Mouse (Mus musculus): ENCODE results near the gene Slit3. TPM values are rescaled to one million over a fixed set of nuclear protein-coding genes. Genes with fewer than 3 reads are reported as not detected.

The Slit3 gene
- polyA plus RNA-seq, 1 experiment from 2014 or later, result 54.1 TPM

- Histone ChIP-seq H3K4me3 (no peak overlapping the region), H3K27ac (no peak overlapping the region), H3K36me3 (no peaks in the 10 kb centered on the region), H3K27me3 (ENCODE audit: insufficient read depth, poor library complexity, severe bottlenecking) (peaks cover 72% of the 10 kb centered on the region), H3K4me1 (replicated peaks) (peaks cover 33% of the 10 kb centered on the region), H3K9me3 (no peaks in the 10 kb centered on the region)
- no peak for DNase-seq (ENCODE audit: low spot score)
- WGBS, result 91% methylated on average over 3 of the region's 3 CpGs
These were observed 210.5 kb downstream of the Slit3 start for GRCm38 (mm10) chr11:35331476-35331875.

GRCm38 (mm10) chr11:35336558-35336957, 215.5 kb downstream of the Slit3 start:
- no peaks in the 10 kb centered on the region for H3K9me3 ChIP-seq
- H3K27ac ChIP-seq, result no peak overlapping the region
- WGBS, result 85% methylated on average over 8 of the region's 8 CpGs
- DNase-seq (ENCODE audit: low spot score), result no peak
- H3K27me3 ChIP-seq (ENCODE audit: insufficient read depth, poor library complexity, severe bottlenecking), result peaks cover 30% of the 10 kb centered on the region
- H3K4me1 ChIP-seq (replicated peaks), result peaks cover 7% of the 10 kb centered on the region; the same call in 1 of the 2 replicates
- H3K4me3 ChIP-seq, result no peak overlapping the region
- no peaks in the 10 kb centered on the region for H3K36me3 ChIP-seq

GRCm38 (mm10) chr11:35337493-35337892, 216.5 kb downstream of the Slit3 start:
- Histone ChIP-seq H3K4me1 (replicated peaks) (peaks cover 7% of the 10 kb centered on the region; the same call in 1 of the 2 replicates), H3K36me3 (no peaks in the 10 kb centered on the region), H3K9me3 (no peaks in the 10 kb centered on the region), H3K4me3 (no peak overlapping the region), H3K27ac (no peak overlapping the region), H3K27me3 (ENCODE audit: insufficient read depth, poor library complexity, severe bottlenecking) (peaks cover 21% of the 10 kb centered on the region; the same call in 1 of the 2 replicates)
- WGBS, result 86% methylated on average over 8 of the region's 8 CpGs
- DNase-seq (ENCODE audit: low spot score), result no peak

DNA sequence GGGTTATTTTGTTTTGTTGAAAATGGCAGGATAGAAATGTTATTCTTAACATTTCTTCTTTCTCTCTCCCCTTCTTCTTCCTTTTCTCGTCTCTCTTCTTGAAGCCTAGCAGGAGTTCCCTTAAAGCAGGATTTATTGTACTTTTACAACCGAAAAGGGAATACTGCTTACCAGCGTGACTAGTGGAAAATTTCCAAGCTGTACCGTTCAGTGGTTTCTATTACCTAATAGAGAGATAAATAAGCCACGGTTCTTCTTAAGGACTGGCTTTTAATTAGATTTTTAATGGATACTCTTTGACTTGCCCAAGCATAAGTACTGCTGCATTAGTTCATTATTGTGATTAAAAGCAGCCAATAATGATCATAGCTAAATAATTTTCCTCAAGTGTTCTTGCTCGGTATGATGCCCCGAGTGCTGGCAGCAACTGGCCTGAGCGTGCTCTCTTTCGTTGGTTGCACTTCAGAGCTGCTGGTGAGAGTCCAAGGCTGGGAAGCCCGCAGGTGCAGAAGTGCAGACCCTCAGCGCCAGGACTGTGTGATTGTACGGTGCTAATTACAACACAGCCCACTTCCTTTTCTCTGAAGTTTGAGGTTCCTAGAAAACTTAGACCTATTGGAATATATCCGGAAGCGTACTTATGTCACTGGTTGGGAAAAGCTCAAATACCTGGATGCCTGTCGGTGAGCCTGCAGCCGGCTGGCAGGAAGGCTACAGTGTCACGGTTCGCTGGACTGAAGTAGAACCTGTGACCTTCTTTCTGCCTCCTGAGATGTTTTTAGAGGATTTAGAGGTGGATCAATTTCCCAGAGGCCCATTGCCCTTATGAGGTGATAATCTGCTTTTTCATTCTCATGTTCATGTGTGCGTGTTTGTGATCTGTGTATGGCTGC, 217.1 kb downstream of the Slit3 start:
- 85% methylated on average over 19 of the region's 19 CpGs for WGBS
- Histone ChIP-seq H3K4me3 (no peak overlapping the region), H3K4me1 (replicated peaks) (peaks cover 7% of the 10 kb centered on the region; the same call in 1 of the 2 replicates), H3K36me3 (no peaks in the 10 kb centered on the region), H3K27ac (no peak overlapping the region), H3K9me3 (no peaks in the 10 kb centered on the region), H3K27me3 (ENCODE audit: insufficient read depth, poor library complexity, severe bottlenecking) (peaks cover 19% of the 10 kb centered on the region; the same call in 1 of the 2 replicates)
- no peak for DNase-seq (ENCODE audit: low spot score)

DNA sequence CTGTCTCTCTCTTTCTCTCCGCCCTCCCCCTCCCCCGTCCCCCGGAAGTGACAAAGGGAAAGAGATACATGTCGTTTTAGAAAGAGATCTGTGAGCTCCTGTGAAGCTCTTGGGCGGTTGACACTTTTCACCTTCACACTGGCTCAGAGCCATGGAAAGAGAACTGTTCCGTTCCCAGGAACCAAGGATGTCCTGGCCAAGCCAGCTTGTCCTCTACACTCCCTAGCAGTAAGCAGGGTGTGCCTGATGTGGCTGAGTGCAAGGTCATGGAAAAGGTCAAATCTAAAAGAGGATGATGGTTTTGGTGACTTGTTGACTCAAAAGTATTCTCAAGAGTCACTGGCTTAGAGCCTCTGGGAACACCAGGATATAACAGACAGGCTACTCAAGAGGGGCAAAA, 219.7 kb downstream of the Slit3 start:
- no peaks in the 10 kb centered on the region for H3K9me3 ChIP-seq
- H3K36me3 ChIP-seq, result no peaks in the 10 kb centered on the region
- peaks cover 23% of the 10 kb centered on the region for H3K27me3 ChIP-seq (ENCODE audit: insufficient read depth, poor library complexity, severe bottlenecking)
- H3K4me3 ChIP-seq, result no peak overlapping the region
- WGBS, result 82% methylated on average over 6 of the region's 6 CpGs
- H3K27ac ChIP-seq, result no peak overlapping the region
- H3K4me1 ChIP-seq (replicated peaks), result 0 out of 2 replicates have a peak, but pooled peaks cover 4% of the 10 kb centered on the region
- DNase-seq (ENCODE audit: low spot score), result no peak

GRCm38 (mm10) chr11:35342486-35342885, 221.5 kb downstream of the Slit3 start:
- H3K36me3 ChIP-seq, result no peaks in the 10 kb centered on the region
- WGBS, result 76% methylated on average over 5 of the region's 5 CpGs
- H3K27me3 ChIP-seq (ENCODE audit: insufficient read depth, poor library complexity, severe bottlenecking), result peaks cover 38% of the 10 kb centered on the region
- DNase-seq (ENCODE audit: low spot score), result no peak
- H3K27ac ChIP-seq, result no peak overlapping the region
- no peaks in the 10 kb centered on the region for H3K9me3 ChIP-seq
- peaks cover 7% of the 10 kb centered on the region for H3K4me1 ChIP-seq (replicated peaks)
- H3K4me3 ChIP-seq, result no peak overlapping the region

DNA sequence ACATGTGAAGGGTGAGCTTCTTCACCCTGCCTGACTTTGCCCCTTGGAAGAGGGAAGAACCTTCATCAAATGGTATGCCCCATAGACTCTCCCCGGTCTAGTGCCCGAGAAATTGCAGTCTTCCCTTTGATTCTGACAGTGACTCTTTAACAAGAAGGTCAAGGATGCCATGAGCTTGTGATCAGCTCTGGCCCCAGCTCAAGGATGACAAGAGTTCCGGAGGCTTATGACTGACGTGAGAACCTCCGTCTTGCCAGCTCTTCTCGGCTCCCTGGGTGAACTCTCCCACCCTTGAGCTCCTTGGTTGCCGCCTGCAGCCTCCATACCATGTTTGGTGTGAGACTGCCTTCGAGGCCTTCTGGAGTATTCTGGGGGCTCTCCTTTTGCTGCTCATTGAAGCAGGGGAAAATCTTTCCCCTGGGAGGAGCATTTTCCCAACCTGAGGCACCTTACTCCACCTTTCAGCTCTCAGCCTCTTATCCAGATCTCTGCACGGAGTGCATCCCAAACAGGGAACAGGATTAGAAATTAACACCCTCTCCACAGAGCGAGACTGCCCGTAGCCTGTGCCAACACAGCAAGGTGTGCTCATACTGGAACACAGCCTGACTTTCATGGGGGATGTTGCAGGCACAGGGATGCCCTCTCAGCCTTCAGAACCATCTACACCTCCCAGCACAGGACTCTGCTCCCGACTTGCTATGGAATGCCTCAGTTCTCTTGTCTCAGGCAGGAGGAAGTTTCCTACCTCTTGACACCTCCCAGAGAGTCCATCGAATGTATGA, 224.9 kb downstream of the Slit3 start:
- Histone ChIP-seq H3K36me3 (no peaks in the 10 kb centered on the region), H3K9me3 (no peaks in the 10 kb centered on the region), H3K27me3 (ENCODE audit: insufficient read depth, poor library complexity, severe bottlenecking) (peaks cover 50% of the 10 kb centered on the region), H3K4me1 (replicated peaks) (peaks cover 27% of the 10 kb centered on the region), H3K27ac (no peak overlapping the region), H3K4me3 (no peak overlapping the region)
- no peak for DNase-seq (ENCODE audit: low spot score)
- 86% methylated on average over 13 of the region's 13 CpGs for WGBS

DNA sequence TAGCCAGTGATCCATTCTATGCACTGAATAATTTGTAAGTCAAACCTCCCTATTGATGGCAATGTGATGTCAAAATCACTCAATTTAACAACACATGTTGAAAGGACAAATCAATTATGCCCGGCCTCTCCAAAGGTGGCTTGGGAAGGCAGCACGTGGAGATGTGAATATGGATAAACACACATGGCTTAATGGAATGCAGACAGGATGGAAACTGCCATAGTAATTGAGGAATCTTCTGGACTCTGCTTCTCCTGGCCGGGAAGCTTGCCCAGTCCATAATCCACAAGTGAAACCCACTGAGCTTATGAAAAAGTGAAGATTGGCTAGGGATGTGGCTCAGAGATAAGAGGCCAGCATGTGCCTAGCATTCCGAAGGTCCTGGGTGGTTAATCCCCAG, 227.1 kb downstream of the Slit3 start:
- Histone ChIP-seq H3K36me3 (no peaks in the 10 kb centered on the region), H3K27me3 (ENCODE audit: insufficient read depth, poor library complexity, severe bottlenecking) (peaks cover 47% of the 10 kb centered on the region), H3K4me3 (no peak overlapping the region), H3K9me3 (no peaks in the 10 kb centered on the region), H3K4me1 (replicated peaks) (peaks cover 34% of the 10 kb centered on the region), H3K27ac (no peak overlapping the region)
- DNase-seq (ENCODE audit: low spot score), result no peak
- 44% methylated on average over 4 of the region's 4 CpGs for WGBS

GRCm38 (mm10) chr11:35350968-35351367, 229.9 kb downstream of the Slit3 start:
- 15% methylated on average over 4 of the region's 4 CpGs for WGBS
- peaks cover 48% of the 10 kb centered on the region for H3K4me1 ChIP-seq (replicated peaks)
- no peak overlapping the region for H3K4me3 ChIP-seq
- H3K36me3 ChIP-seq, result no peaks in the 10 kb centered on the region
- H3K27me3 ChIP-seq (ENCODE audit: insufficient read depth, poor library complexity, severe bottlenecking), result peaks cover 36% of the 10 kb centered on the region
- H3K27ac ChIP-seq, result no peak overlapping the region; the same call in 1 of the 2 replicates
- no peak for DNase-seq (ENCODE audit: low spot score)
- H3K9me3 ChIP-seq, result no peaks in the 10 kb centered on the region

- peaks cover 52% of the 10 kb centered on the region for H3K4me1 ChIP-seq (replicated peaks)
- H3K9me3 ChIP-seq, result no peaks in the 10 kb centered on the region
- H3K36me3 ChIP-seq, result no peaks in the 10 kb centered on the region
- H3K4me3 ChIP-seq, result no peak overlapping the region
- peaks cover 35% of the 10 kb centered on the region for H3K27me3 ChIP-seq (ENCODE audit: insufficient read depth, poor library complexity, severe bottlenecking)
- peak; percentile 28 for DNase-seq (ENCODE audit: low spot score)
- 6% methylated on average over 2 of the region's 2 CpGs for WGBS
- H3K27ac ChIP-seq, result no peak overlapping the region; the same call in 1 of the 2 replicates
These were observed 230.4 kb downstream of the Slit3 start for GRCm38 (mm10) chr11:35351376-35351775.

GRCm38 (mm10) chr11:35355811-35356210, 234.8 kb downstream of the Slit3 start:
- no peaks in the 10 kb centered on the region for H3K36me3 ChIP-seq
- peaks cover 34% of the 10 kb centered on the region for H3K4me1 ChIP-seq (replicated peaks)
- H3K27me3 ChIP-seq (ENCODE audit: insufficient read depth, poor library complexity, severe bottlenecking), result peaks cover 34% of the 10 kb centered on the region
- no peak overlapping the region for H3K27ac ChIP-seq
- no peak overlapping the region for H3K4me3 ChIP-seq
- peak; percentile 23 for DNase-seq (ENCODE audit: low spot score)
- 71% methylated on average over 4 of the region's 4 CpGs for WGBS
- peaks cover 4% of the 10 kb centered on the region; the same call in 1 of the 2 replicates for H3K9me3 ChIP-seq

- H3K27ac ChIP-seq, result no peak overlapping the region
- H3K9me3 ChIP-seq, result peaks cover 4% of the 10 kb centered on the region; the same call in 1 of the 2 replicates
- peaks cover 39% of the 10 kb centered on the region for H3K4me1 ChIP-seq (replicated peaks)
- no peaks in the 10 kb centered on the region for H3K36me3 ChIP-seq
- H3K4me3 ChIP-seq, result no peak overlapping the region
- WGBS, result 92% methylated on average over 6 of the region's 6 CpGs
- peaks cover 68% of the 10 kb centered on the region for H3K27me3 ChIP-seq (ENCODE audit: insufficient read depth, poor library complexity, severe bottlenecking)
- no peak for DNase-seq (ENCODE audit: low spot score)
These were observed 240.0 kb downstream of the Slit3 start for GRCm38 (mm10) chr11:35361071-35361470.

DNA sequence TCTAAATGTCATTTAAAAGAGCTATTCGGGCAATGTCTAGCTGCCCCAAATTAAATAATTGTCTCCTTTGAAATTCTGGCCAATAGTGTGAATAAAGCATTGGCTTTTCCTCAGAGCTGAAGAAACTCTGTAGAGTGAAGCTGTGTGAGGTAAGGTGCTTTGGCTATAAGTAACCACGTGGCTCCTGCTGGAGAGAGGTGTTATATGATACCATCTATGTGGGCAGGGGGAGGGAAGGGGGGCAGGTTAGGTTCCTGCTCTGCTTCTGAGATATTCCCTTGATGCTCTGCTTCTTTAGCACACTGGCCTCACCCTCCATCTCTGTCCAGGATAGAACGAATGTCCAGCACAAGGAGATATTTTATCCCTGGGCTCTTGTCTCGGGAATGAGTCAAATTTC, 242.0 kb downstream of the Slit3 start:
- no peak for DNase-seq (ENCODE audit: low spot score)
- no peak overlapping the region for H3K4me3 ChIP-seq
- peaks cover 35% of the 10 kb centered on the region for H3K4me1 ChIP-seq (replicated peaks)
- H3K36me3 ChIP-seq, result no peaks in the 10 kb centered on the region
- no peak overlapping the region for H3K27ac ChIP-seq
- 62% methylated on average over 4 of the region's 4 CpGs for WGBS
- peaks cover 4% of the 10 kb centered on the region; the same call in 1 of the 2 replicates for H3K9me3 ChIP-seq
- H3K27me3 ChIP-seq (ENCODE audit: insufficient read depth, poor library complexity, severe bottlenecking), result peaks cover 71% of the 10 kb centered on the region

Data from hindbrain, embryonic 10.5 days (tissue).